Mouse (Mus musculus): ENCODE results near the gene Exoc3l2.

Exoc3l2 gene

DNA sequence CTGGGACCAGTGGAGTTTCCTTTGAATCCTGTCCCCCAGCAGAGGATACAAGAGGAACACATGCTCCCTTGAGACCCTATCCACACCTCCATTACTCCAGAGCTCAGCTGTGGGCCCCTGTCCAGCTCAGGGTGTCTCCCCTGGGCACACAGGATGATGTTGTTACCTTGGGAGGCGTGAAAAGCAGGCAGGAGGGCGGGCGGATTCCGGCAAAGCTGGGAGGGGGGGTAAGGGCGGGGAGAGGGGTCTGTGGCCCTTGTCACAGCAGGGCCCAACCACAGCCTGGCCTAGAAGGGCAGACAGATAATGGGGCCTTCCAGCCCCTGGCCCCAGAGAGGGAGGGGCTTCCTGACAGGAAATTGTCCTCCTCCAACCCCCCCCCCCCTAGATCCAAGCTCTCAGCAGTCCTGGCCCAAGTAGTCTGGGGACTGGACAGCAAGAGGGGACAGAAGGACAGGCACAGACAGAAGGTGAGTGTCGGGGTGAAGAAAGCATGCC, at the start of gene Exoc3l2:
Exoc3l2 (plus strand) TSS at position 448 of the 498 bp plus-strand sequence.
- no peak for DNase-seq (ENCODE audit: low spot score in 2 of 2)

DNA sequence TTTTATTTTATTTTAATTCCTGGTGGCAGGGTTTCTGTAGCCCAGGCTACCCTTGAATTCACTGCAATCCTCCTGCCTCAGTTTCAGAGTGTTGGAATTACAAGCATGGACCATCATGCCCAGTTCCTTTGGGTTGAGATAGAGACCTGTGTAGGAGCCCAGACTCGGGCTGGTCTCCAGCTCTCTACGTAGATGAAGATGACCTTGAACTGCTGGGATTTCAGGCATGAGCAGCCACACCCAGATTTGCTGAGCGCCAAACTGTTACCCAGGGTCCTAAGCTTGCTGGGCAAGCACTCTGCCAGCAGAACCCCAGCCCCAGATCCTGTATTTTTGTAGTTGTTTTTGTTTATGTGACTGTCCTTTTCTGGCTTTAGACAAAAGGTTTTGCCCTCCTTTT, 49.6 kb upstream of the Exoc3l2 start:
- DNase-seq (ENCODE audit: low spot score in 2 of 2) = no peak

DNA sequence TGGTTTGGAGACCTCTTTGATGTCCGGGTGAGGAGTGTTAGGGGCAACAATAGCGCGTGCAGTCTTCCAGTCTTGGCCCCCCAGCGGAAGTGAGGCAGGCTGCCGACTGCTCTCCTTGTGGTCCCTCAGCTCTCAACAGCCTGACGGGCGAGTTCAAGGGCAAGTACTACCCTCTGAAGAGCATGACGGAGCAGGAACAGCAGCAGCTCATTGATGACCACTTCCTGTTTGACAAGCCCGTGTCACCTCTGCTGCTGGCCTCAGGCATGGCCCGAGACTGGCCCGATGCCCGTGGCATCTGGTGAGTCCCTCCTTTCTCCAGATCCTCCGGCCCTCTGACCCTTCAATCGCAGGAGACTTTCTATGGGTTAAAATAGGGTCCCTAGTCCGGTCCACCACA, 46.5 kb upstream of the Exoc3l2 start:
- DNase-seq (ENCODE audit: low spot score in 2 of 2) = no peak

DNA sequence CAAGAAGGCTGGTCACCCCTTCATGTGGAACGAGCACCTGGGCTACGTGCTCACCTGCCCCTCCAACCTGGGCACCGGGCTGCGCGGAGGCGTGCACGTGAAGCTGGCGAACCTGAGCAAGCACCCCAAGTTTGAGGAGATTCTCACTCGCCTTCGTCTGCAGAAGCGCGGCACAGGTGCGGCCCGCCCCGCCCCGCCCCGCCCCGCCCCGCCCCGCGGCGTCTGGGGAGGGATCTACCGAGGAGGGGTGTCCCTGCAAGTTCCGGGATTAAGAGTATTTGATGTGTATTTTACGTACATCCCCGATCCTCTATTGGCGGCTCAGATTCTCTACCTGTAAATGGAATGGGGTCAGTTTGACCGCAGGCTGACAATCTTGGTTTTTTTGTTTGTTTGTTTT, 43.0 kb upstream of the Exoc3l2 start:
- no peak for DNase-seq (ENCODE audit: low spot score in 2 of 2)

DNA sequence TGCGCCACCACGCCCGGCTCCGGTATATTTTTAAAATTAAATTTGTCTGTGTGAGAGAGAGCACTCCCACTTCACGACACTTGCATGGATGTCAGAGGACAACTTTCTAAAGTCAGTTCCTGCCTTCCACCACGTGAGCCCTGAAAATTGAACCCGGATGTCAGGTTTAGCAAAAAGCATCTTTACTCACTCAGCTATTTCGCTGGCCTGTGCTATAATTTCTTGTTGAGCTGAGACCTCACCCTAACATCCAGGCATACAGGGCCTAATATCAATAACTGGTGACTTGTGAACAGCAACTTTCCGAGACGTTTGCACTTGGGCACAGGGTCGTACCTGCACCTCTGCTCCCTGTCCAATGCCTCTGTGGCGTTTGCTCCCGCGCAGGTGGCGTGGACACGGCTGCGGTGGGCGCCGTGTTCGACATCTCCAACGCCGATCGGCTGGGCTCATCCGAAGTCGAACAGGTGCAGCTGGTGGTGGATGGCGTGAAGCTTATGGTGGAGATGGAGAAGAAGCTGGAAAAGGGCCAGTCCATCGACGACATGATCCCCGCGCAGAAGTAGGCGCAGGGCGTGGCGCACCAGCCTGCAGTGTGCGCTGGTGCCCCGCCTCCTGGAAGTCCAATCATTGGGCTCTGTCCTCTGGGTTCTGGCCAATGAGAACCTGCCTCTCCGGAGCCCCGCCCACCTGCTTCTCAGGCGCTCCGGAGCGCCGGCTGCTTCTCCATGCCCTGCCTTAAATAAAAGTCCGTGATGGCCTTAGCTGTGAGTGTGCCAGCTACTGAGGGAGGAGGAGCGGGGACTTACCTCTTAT, 42.1 kb upstream of the Exoc3l2 start:
- DNase-seq (ENCODE audit: low spot score in 2 of 2) = peak; percentile 55 to 83

DNA sequence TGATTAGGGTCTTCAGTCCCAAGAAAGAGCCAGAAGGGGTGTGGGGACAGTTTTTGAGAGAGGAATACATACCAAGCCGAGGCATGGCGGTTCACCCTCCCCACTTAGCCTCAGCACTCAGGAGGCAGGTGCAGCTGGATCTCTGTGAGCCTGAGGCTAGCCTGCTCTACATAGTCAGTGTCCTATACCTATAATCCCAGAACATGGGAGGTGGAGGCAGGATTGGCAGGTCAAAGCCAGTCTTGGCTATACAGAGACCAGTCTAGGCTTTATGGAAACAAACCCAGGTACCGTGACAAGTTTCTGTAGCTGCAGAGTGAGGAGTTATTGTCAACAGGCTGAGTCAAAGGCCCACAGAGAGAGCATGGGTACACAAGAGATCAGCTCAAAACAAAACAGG, 40.0 kb upstream of the Exoc3l2 start:
- no peak for DNase-seq (ENCODE audit: low spot score in 2 of 2)

DNA sequence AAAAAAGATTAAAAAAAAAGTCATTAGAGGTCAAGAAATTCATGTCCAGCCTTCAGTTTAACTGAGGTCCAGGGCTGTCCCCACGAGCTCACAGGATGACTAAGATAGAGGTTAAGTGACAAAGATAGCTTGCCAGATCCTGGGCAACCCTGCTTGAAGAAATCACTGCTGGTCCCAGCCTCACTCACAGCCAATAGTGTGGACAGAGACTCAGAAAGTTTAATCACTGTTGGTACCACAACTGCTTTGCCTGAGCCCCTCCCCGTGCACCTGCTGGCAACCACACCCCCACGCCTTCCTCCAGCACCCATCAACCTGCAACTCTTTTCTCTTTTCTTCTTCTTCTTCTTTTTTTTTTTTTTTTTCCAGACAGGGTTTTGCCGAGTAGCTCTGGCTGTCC, 39.1 kb upstream of the Exoc3l2 start:
- no peak for DNase-seq (ENCODE audit: low spot score in 2 of 2)

DNA sequence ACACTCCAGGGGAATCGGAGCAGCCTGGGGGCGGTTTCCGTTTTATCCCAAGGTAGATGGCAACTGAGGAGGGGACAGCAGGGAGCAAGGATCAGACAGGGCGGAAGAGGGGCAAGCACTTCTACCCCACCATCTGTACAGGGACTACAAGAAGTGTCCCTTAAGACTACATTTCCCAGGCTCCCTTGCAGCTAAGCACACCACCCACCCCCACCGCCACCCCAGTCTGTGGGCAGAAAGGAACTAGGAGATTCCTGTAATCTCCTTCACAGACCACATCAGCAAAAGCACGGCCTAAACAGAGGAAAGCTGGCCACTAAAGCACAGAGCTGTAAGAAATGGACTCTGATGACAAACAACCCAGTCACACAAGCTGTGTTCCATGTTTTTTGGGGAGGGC, 36.8 kb upstream of the Exoc3l2 start:
- DNase-seq (ENCODE audit: low spot score in 2 of 2) = no peak

DNA sequence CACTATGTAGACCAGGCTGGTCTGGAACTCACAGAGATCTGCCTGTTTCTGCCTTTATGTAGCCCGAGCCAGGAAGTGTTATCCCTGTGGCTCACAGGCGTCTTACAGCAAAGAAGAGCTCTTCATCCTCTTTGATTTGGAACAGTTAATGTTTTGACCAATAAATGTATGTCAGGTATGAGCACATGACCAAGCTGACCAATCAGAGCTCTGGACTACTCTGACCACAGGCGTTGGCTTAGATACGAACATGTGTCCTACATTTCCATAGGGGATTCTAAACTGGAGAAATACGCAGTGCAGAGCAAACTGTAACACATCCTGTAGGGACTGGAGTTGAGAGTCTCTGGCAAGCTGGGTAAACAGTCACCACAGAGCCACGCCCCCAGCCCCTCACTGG, 36.2 kb upstream of the Exoc3l2 start:
- no peak for DNase-seq (ENCODE audit: low spot score in 2 of 2)

DNA sequence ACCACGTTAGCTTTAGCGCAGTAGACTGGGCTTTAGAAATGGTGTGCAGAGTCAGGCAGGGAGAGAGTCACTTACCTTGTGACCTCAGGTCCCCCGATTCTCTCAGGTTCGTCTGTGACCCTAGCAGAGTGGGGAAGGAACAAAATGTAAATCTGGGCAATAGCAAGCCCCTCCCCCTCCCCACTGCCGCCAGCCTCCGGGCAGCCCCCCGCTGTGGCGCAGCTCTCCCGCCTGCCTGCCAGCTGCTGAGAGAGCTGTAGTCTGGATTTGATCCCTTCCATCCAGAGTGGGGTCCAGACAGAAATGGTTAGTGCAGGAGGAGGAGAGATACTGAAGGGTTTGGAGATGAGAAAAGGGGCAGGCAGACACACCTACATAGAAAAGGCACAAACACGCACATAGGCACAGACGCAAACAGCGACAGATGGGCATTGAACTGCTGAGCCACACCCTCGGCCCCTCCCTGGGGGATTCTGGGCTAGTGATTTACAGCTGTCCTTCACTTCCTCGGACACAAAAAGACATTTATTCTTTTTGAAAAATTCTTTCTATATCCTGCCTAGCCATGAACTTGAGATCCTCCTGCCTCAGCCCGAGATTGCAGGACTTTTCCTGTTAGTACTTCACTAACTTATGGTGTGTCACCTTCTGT, 35.0 kb upstream of the Exoc3l2 start:
- no peak for DNase-seq (ENCODE audit: low spot score in 2 of 2)

DNA sequence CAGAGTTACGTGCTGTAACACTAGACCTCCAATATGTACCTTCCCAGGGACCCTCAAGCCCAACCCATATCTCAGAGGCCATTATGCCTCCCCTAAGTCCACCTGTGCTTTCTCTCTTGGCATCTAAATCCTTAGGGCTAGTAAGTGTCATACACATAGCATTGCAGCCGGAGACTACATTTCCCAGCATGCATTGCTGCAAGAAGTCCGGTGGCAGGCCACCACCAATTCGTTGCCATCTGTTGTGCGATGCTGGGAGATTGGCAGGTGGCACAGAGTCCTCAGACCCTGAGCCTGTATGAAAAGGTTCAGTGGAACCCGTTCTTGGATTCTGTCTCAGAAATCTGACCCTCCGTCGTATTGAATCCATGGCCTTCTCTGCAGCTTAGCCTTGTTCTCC, 33.4 kb upstream of the Exoc3l2 start:
- DNase-seq (ENCODE audit: low spot score in 2 of 2) = peak in 1 of 2 experiments; percentile 43

DNA sequence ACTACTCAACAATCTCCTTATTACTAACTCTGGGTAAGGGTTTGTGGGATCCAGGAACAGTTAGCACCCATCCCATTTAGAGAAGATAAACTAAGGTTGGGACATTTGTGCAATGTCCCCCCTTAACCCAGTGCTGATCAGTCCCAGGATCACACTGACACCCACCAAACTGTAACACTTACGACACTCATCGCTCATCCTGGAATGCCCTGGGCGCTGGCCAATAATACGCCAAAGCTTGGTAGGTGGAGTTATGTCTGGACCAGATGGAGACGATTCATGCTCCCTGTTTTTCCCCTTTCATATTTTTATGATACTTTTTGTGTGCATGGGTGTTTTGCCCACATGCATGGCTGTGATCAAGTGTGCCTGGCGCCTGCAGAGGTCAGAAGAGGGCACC, 32.7 kb upstream of the Exoc3l2 start:
- no peak for DNase-seq (ENCODE audit: low spot score in 2 of 2)

DNA sequence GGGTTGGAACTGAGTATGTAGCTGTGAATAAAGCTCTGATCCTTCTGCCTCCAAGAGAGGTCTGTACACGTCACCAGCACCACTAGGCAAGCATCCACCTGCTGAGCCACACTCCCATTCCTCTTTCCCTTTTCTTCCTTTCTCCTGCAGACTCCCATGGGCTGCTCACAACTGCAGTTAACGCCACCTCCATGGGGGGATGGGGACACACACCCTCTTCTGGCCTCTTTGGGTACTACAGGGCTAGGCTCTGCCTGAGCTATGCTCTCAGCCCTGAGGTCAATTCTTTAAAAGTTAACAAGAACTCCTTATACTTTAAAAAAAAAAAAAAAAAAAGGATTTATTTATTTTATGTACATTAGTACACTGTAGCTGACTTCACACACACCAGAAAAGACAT, 30.7 kb upstream of the Exoc3l2 start:
- DNase-seq (ENCODE audit: low spot score in 2 of 2) = no peak

DNA sequence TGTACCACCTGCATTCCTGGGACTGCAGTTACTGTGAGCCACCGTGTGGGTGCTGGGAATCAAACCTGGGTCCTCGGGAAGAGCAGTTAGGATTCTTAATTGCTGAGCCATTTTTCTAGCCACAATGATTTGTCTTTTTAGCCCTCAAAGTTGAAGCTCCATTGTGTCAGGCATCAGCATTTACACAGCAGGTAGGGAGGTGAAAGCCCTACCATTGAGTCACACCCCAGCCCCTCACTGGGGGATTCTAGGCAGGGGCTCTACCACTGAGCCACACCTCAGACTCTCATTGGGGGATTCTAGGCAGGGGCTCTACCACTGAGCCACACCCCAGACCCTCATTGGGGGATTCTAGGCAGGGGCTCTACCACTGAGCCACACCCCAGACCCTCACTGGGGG, 26.9 kb upstream of the Exoc3l2 start:
- no peak for DNase-seq (ENCODE audit: low spot score in 2 of 2)

DNA sequence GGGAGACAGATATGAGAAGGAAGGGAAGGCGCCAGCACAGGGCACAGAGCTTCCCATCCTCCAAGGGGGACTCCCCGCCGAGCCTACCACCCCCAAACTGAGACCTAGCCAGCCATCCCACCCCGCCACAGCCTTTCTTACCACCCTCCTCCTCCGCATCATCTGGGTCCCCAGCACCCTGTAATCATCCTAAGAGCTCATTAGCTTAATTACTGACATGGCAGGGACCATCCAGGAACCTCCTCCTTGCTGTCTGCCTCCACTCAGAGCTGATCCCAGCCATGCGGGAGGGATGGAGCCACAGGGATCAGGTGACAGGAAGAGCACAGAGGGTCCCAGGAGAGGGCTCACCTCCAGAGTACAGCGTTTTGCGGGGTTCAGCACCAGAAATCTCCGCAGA, 26.1 kb upstream of the Exoc3l2 start:
- DNase-seq (ENCODE audit: low spot score in 2 of 2) = no peak

DNA sequence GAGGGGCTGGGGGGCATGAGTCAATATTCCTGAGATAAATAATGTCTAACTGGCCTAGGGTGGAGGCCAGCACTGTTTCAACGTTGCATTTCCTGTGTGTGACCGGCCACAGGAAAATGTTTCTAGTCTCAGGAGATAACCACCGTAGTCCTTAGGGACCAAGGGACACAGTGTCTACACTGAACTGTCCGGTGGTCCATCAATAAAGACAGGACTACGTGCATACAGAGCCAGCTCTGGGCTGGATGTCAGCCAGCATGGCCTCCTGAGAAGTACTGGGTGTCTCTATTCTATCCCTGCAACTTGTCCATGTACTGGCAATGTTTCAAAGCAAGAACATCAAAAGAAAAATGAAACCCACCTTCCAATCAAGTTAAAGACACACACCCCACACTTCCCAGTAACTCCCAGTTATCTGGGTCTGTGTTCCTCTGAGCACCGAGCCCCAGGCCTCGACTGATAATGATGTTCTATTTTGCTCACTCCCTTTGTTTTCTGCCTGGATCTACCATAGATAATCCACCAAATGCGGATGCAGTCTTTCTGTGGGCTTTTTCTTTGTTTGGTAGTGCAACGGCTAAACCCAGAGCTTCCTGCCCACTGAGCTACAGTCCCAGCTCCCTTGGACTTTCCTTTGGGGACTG, 21.6 kb upstream of the Exoc3l2 start:
- no peak for DNase-seq (ENCODE audit: low spot score in 2 of 2)

DNA sequence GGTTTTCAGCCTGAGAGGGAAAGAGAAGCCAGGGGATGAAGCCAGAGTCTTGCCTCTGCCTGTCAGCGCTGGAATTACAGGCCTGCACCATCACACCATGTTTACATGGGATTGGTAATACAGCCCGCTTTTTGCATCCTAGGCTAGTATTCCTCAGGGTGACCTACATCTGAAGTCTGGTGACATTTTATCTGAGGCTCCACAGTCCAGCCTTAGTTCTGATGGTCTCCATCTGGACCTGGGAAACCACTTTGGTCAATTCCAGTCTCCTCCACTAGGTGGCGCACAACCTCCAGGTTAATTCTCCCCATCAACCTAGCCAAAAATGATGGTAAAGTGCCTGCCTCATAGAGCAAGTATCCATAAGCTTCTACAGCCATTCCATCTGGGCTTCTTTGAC, 19.8 kb upstream of the Exoc3l2 start:
- DNase-seq (ENCODE audit: low spot score in 2 of 2) = peak; percentile 85 to 89

DNA sequence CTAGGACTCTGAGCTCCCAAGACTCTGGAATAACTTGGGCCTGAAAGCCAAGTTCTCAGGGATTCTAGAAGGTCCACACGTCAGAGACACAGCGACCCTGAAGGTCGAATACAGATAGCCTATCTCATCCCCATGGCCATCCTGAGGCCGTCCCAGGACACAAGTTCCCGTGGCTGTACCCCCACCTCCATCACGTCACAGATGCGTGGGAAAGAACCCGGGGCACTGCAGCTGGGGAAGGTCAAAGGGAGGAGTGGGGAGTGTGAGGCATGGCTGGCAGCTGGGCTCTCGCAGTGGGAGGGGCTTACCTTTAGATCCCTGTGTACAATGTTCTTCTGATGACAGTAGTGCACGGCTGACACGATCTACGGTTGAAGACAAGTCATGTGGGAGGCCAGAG, 18.3 kb upstream of the Exoc3l2 start:
- no peak for DNase-seq (ENCODE audit: low spot score in 2 of 2)

DNA sequence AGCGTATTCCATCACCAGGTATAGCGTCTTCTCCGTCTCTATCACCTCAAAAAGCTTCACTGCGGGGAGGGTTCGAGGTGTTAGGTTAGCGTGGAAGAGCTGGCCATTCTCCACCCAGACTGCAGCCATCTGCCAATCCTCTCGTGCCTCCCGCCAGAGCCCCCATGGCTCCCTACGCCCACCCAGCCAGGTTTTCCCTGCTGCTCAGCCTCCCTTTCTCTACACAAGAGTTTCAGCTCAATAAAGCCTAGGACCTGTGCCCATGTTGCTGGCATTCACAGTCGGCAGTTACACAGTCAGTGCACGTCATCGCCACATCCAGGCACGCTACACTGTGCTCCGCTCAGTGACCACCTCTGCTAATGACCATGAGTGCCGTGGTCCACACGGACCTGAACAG, 15.4 kb upstream of the Exoc3l2 start:
- no peak for DNase-seq (ENCODE audit: low spot score in 2 of 2)

DNA sequence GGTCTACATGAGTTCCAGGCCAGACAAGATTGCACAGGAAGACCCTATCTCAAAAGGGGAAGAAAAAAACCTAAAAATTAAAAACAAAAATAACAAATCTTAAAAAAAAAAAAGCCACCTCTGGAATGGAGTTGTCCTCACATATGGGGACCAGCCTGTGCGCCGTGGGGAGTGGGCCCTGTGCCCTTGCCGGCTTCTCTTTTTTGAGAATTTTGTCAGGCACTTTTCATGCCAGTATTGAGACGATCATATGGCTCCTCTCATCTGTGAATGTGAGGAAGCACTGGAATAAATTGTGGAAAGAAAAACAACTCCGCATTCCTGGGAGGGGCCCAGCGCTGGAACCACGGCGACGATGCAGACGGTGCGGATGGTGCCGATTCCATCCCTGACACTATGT, 14.0 kb upstream of the Exoc3l2 start:
- no peak for DNase-seq (ENCODE audit: low spot score in 2 of 2)

DNA sequence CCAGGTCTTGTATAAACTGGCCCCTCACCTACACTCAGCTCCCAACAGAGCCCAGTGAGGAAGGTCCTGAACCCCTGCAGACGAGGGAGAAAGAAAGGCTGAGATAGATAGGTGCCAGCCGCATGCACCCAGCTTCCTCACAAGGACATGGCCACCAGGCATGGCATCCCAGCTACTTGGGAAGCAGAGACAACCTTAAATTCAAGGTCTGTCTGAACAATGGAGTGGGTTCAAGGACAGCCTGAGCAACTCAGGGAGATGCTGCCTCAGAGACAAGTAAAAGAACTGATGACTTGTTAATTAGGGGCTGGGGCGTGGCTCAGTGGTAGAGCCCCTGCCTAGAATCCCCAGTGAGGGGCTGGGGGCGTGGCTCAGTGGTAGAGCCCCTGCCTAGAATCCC, 7.9 kb upstream of the Exoc3l2 start:
- no peak for DNase-seq (ENCODE audit: low spot score in 2 of 2)

DNA sequence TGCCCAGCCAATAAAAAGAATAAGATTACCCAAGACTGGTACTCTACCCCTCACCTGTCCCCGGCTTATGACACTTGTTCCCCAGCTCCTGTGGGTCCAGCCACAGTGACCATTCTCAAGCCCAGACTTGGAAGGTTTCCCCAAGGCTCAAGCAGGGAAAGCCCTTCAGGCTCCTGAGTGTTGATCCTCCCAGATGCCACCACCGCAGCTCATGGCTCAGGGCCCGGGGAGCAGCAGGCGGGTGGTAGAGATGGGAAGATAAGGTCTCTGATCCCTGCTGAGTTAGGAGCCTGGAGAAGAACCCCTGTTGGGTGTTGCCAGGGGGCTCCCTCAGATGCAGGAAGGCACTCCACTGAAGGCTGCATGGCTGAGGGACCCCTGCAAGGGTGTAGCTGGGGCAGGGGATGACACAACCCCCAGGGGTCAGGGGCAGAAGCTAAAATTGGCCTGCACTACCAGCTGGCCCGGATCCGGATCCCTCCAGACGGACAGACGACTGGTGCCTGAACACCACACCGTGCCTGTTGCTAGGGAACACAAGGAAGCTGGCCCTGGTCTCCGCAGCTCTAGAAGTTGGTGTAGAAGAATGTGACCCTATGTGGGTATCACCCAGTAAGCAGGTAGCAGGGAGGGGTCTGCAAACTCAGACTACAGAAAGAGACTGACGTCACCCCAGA, 7.2 kb upstream of the Exoc3l2 start:
- DNase-seq (ENCODE audit: low spot score in 2 of 2) = no peak

Data from cerebellum, postnatal 4 days (tissue).